ENCODE assay signal across 8 mouse cellular contexts in the genomic region with DNA sequence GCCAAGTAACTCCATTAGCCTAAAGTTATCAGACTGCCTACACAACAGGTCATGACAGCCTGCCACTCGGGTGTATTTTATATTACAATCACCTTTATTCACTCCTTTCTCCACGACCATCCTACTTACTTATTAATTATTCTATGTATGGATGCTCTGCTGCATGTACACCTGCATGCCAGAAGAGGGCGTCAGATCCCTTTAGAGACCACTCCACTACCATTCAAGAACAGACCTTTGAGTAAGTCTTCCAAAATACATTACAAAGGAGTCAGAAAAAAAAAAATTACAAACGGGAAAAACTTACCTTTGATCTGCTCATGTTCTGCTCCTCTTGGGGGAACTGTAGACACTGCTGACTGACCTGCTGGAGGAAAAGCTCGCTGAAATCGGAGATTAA. TPM values are rescaled to one million over a fixed set of nuclear protein-coding genes. Genes with fewer than 3 reads are reported as not detected.
A peak's percentile ranks its signal among the peaks of the same experiment; 100 is the strongest.
DNase-seq lines count a peak whose midpoint lies in the region; ATAC-seq and TF ChIP-seq lines count a peak whose summit lies in the region.

No protein-coding gene starts in this region.

- dilution Hi-C loops in CH12.LX (cut with MboI; ENCODE audit: extremely low pct_ligation_motif_present, extremely low pct_unique_long_range_greater_than_20kb, low sequenced_read_pairs) = no loop called here

- no peak for TF ChIP-seq EP300 in CH12.LX (IDR thresholded peaks at IDR 0.05; ENCODE audit: low read length)

- in situ Hi-C loops in CH12.LX (cut with MboI; ENCODE audit: low pct_ligation_motif_present, low pct_unique_long_range_greater_than_20kb, low sequenced_read_pairs) = no loop called here

- no peaks in the 10 kb centered on the region for H3K27me3 ChIP-seq in heart, embryonic 12.5 days (replicated peaks)
- H3K27me3 ChIP-seq in CH12.LX (replicated peaks) = peaks cover 5% of the 10 kb centered on the region
- no peaks in the 10 kb centered on the region for H3K27me3 ChIP-seq in kidney, postnatal 0 days (ENCODE audit: insufficient read depth, low read length)
- no peaks in the 10 kb centered on the region for H3K27me3 ChIP-seq in neural tube, embryonic 13.5 days

- H3K9ac ChIP-seq in heart, embryonic 12.5 days = no peak overlapping the region
- no peak overlapping the region for H3K9ac ChIP-seq in CH12.LX (ENCODE audit: insufficient read depth, low read depth)
- H3K9ac ChIP-seq in kidney, postnatal 0 days (ENCODE audit: low read depth, low read length) = no peak overlapping the region
- H3K9ac ChIP-seq in neural tube, embryonic 13.5 days = peak overlapping the region; percentile 91; the same call in 1 of the 2 replicates

- peaks cover 50% of the 10 kb centered on the region for H3K36me3 ChIP-seq in heart, embryonic 12.5 days
- peaks cover 36 to 47% of the 10 kb centered on the region in 2 experiments for H3K36me3 ChIP-seq in CH12.LX (replicated peaks in 1 of 2; ENCODE audit: control insufficient read depth in 1 of 2, insufficient read depth in 1 of 2, low read length in 1 of 2)
- H3K36me3 ChIP-seq in kidney, postnatal 0 days (ENCODE audit: insufficient read depth, low read length) = peaks cover 33% of the 10 kb centered on the region
- H3K36me3 ChIP-seq in neural tube, embryonic 13.5 days = peaks cover 48% of the 10 kb centered on the region

- H3K4me1 ChIP-seq in heart, embryonic 12.5 days (replicated peaks) = peaks cover 17% of the 10 kb centered on the region
- H3K4me1 ChIP-seq in CH12.LX (ENCODE audit: control insufficient read depth in 1 of 2, insufficient read depth in 2 of 2) = peaks cover 0 to 12% of the 10 kb centered on the region in 2 experiments; a peak in 2 of 4 replicates
- H3K4me1 ChIP-seq in kidney, postnatal 0 days (replicated peaks; ENCODE audit: insufficient read depth, low read length) = no peaks in the 10 kb centered on the region
- peaks cover 16% of the 10 kb centered on the region for H3K4me1 ChIP-seq in neural tube, embryonic 13.5 days (replicated peaks)

- DNase-seq in heart, adult 11 months = no peak
- DNase-seq in CH12.LX (ENCODE audit: extremely low read depth) = peak; percentile 49
- DNase-seq in embryo, embryonic 10.5 days (ENCODE audit: low spot score) = peak; percentile 59
- DNase-seq in kidney, postnatal 0 days (ENCODE audit: low spot score) = peak; percentile 67
- no peak for DNase-seq in gastrocnemius, postnatal 14 days

- no peaks in the 10 kb centered on the region; the same call in 1 of the 2 replicates for H3K79me2 ChIP-seq in CH12.LX (replicated peaks; ENCODE audit: control insufficient read depth, extremely low read depth, insufficient read depth, poor library complexity, severe bottlenecking)

- H3K27ac ChIP-seq in heart, embryonic 12.5 days (ENCODE audit: poor library complexity, severe bottlenecking) = no peak overlapping the region
- no peak overlapping the region for H3K27ac ChIP-seq in CH12.LX (ENCODE audit: insufficient read depth, low read depth)
- H3K27ac ChIP-seq in kidney, postnatal 0 days = no peak overlapping the region
- no peak overlapping the region for H3K27ac ChIP-seq in neural tube, embryonic 13.5 days (replicated peaks)

- H3K4me3 ChIP-seq in heart, embryonic 12.5 days = 0 out of 2 replicates have a peak overlapping the region, but pooled peaks have one; percentile 84
- no peak overlapping the region for H3K4me3 ChIP-seq in CH12.LX (replicated peaks in 1 of 3; ENCODE audit: low read depth in 2 of 3, low read length in 2 of 3, poor library complexity in 1 of 3)
- H3K4me3 ChIP-seq in kidney, postnatal 0 days (replicated peaks; ENCODE audit: low read depth, low read length) = no peak overlapping the region
- H3K4me3 ChIP-seq in neural tube, embryonic 13.5 days = peak overlapping the region; percentile 66; the same call in 1 of the 2 replicates

- intact Hi-C loops in gastrocnemius, postnatal 14 days (cut with DNase I; ENCODE audit: low total_unique reads) = no loop called here

- peaks cover 12% of the 10 kb centered on the region for H3K9me3 ChIP-seq in heart, embryonic 12.5 days (replicated peaks)
- H3K9me3 ChIP-seq in CH12.LX (replicated peaks; ENCODE audit: low read length) = peaks cover 11% of the 10 kb centered on the region
- no peaks in the 10 kb centered on the region for H3K9me3 ChIP-seq in kidney, postnatal 0 days (replicated peaks; ENCODE audit: low read length)
- H3K9me3 ChIP-seq in neural tube, embryonic 13.5 days = 0 out of 2 replicates have a peak, but pooled peaks cover 4% of the 10 kb centered on the region

- 31% methylated on average over 6 of the region's 6 CpGs for WGBS in heart, embryonic 12.5 days
- WGBS in kidney, postnatal 0 days = 30% methylated on average over 6 of the region's 6 CpGs
- WGBS in neural tube, embryonic 13.5 days = 43% methylated on average over 6 of the region's 6 CpGs

- TF ChIP-seq CTCF in CH12.LX (conservative IDR thresholded peaks at IDR 0.05 in 1 of 2, IDR thresholded peaks at IDR 0.05 in 1 of 2; ENCODE audit: low read depth in 2 of 2, low read length in 2 of 2) = peak; percentile 46 to 72
- peak; percentile 79 for TF ChIP-seq CTCF in kidney, postnatal 0 days (IDR thresholded peaks at IDR 0.05; ENCODE audit: low read depth)

- peak; percentile 62 for TF ChIP-seq RAD21 in CH12.LX (IDR thresholded peaks at IDR 0.05; ENCODE audit: low read depth, low read length)

- peak overlapping the region; percentile 91 for H3K4me2 ChIP-seq in heart, embryonic 12.5 days
- peak overlapping the region; percentile 90 for H3K4me2 ChIP-seq in CH12.LX (ENCODE audit: insufficient read depth, low read depth, poor library complexity, severe bottlenecking)
- peak overlapping the region; percentile 81 for H3K4me2 ChIP-seq in kidney, postnatal 0 days (ENCODE audit: low read length)
- peak overlapping the region; percentile 81 for H3K4me2 ChIP-seq in neural tube, embryonic 13.5 days

- TF ChIP-seq POLR2A in CH12.LX (IDR thresholded peaks at IDR 0.05; ENCODE audit: low read depth, low read length) = no peak

- ATAC-seq in heart, embryonic 12.5 days (ENCODE audit: insufficient number of reproducible peaks, low FRiP score) = no peak
- ATAC-seq in kidney, postnatal 0 days (replicated peaks; ENCODE audit: low FRiP score, low read depth) = no peak
- no peak for ATAC-seq in neural tube, embryonic 13.5 days (ENCODE audit: low read depth)
- no peak for ATAC-seq in frontal cortex, adult (ENCODE audit: low TSS enrichment)

TF ChIP-seq in CH12.LX, 34 proteins besides CTCF, POLR2A, EP300 and RAD21 (continues in another document):
- TF ChIP-seq JUN (IDR thresholded peaks at IDR 0.05; ENCODE audit: insufficient read depth, low read depth, low read length) (no peak), CHD1 (IDR thresholded peaks at IDR 0.05; ENCODE audit: low read depth, low read length) (no peak), RCOR1 (conservative IDR thresholded peaks at IDR 0.05; ENCODE audit: low read depth, low read length) (no peak), NRF1 (IDR thresholded peaks at IDR 0.05; ENCODE audit: low read depth, low read length) (no peak), ELF1 (IDR thresholded peaks at IDR 0.05; ENCODE audit: low read depth, low read length) (0 out of 2 replicates have a peak, but pooled peaks have one; percentile 28), NELFE (IDR thresholded peaks at IDR 0.05; ENCODE audit: low read depth, low read length) (no peak; the same call in 1 of the 2 replicates), ZMIZ1 (IDR thresholded peaks at IDR 0.05; ENCODE audit: low read depth, low read length) (no peak), MYC (IDR thresholded peaks at IDR 0.05; ENCODE audit: low read depth, low read length) (no peak)

RNA-seq across cellular contexts. Expression of a gene that starts 1.4 kb away (rescaled TPM):
- 8.8 and 9.0 TPM in 2 replicates for polyA plus RNA-seq in heart, embryonic 12.5 days (2016; fragmentation: Nextera tagmentation; extraction: Ambion mirVana)
- total RNA-seq in CH12.LX (2012; rRNA removed) = 3.8 and 4.3 TPM in 2 replicates
- total RNA-seq in CH12.LX (2014; rRNA removed) = 4.9 and 5.1 TPM in 2 replicates
- 6.1 and 6.9 TPM in 2 replicates for polyA plus RNA-seq in CH12.LX (2012; ENCODE audit: insufficient read length, low read depth)
- 6.6 and 7.8 TPM in 2 replicates for polyA plus RNA-seq in kidney, postnatal 0 days (2015; fragmentation: Nextera tagmentation; extraction: Ambion mirVana)
- polyA plus RNA-seq in neural tube, embryonic 13.5 days (2015; fragmentation: Nextera tagmentation; extraction: Ambion mirVana) = 14.6 TPM in 2 replicates
- total RNA-seq in gastrocnemius, postnatal 14 days (2021) = 1 to 10 TPM; 4.3 to 4.5 TPM

RNA-seq across cellular contexts. Expression of a gene that starts 1.6 kb away (rescaled TPM):
- not detected in 2 replicates for polyA plus RNA-seq in heart, embryonic 12.5 days (2016; fragmentation: Nextera tagmentation; extraction: Ambion mirVana)
- not detected in 2 replicates for total RNA-seq in CH12.LX (2012; rRNA removed)
- total RNA-seq in CH12.LX (2014; rRNA removed) = not detected in 2 replicates
- polyA plus RNA-seq in CH12.LX (2012; ENCODE audit: insufficient read length, low read depth) = not detected in 2 replicates
- polyA plus RNA-seq in kidney, postnatal 0 days (2015; fragmentation: Nextera tagmentation; extraction: Ambion mirVana) = not detected in 2 replicates
- not detected in 2 replicates for polyA plus RNA-seq in neural tube, embryonic 13.5 days (2015; fragmentation: Nextera tagmentation; extraction: Ambion mirVana)
- not detected for total RNA-seq in gastrocnemius, postnatal 14 days (2021)

RNA-seq across cellular contexts. Expression of a gene that starts 31.8 kb away (rescaled TPM):
- not detected in 2 replicates for polyA plus RNA-seq in heart, embryonic 12.5 days (2016; fragmentation: Nextera tagmentation; extraction: Ambion mirVana)
- not detected in 2 replicates for total RNA-seq in CH12.LX (2012; rRNA removed)
- total RNA-seq in CH12.LX (2014; rRNA removed) = not detected in 2 replicates
- polyA plus RNA-seq in CH12.LX (2012; ENCODE audit: insufficient read length, low read depth) = not detected in 2 replicates
- polyA plus RNA-seq in kidney, postnatal 0 days (2015; fragmentation: Nextera tagmentation; extraction: Ambion mirVana) = not detected in 2 replicates
- 0.04 TPM in 1 of 2 replicates, not detected in the other for polyA plus RNA-seq in neural tube, embryonic 13.5 days (2015; fragmentation: Nextera tagmentation; extraction: Ambion mirVana)
- not detected for total RNA-seq in gastrocnemius, postnatal 14 days (2021)

RNA-seq across cellular contexts. Expression of a gene that starts 47.5 kb away (rescaled TPM):
- not detected in 2 replicates for polyA plus RNA-seq in heart, embryonic 12.5 days (2016; fragmentation: Nextera tagmentation; extraction: Ambion mirVana)
- total RNA-seq in CH12.LX (2012; rRNA removed) (not detected in 2 replicates), CH12.LX (2014; rRNA removed) (not detected in 2 replicates)
- polyA plus RNA-seq in CH12.LX (2012; ENCODE audit: insufficient read length, low read depth) = not detected in 2 replicates
- polyA plus RNA-seq in kidney, postnatal 0 days (2015; fragmentation: Nextera tagmentation; extraction: Ambion mirVana) = not detected in 2 replicates
- not detected in 2 replicates for polyA plus RNA-seq in neural tube, embryonic 13.5 days (2015; fragmentation: Nextera tagmentation; extraction: Ambion mirVana)
- total RNA-seq in gastrocnemius, postnatal 14 days (2021) = not detected

RNA-seq across cellular contexts. Expression of a gene that starts 55.8 kb away (rescaled TPM):
- polyA plus RNA-seq in heart, embryonic 12.5 days (2016; fragmentation: Nextera tagmentation; extraction: Ambion mirVana) = 10.3 and 11.3 TPM in 2 replicates
- total RNA-seq in CH12.LX (2012; rRNA removed) (12.4 and 12.8 TPM in 2 replicates), CH12.LX (2014; rRNA removed) (15.9 and 18.8 TPM in 2 replicates)
- 11.2 and 13.1 TPM in 2 replicates for polyA plus RNA-seq in CH12.LX (2012; ENCODE audit: insufficient read length, low read depth)
- polyA plus RNA-seq in kidney, postnatal 0 days (2015; fragmentation: Nextera tagmentation; extraction: Ambion mirVana) = 9.9 TPM in 2 replicates
- 22.0 and 23.6 TPM in 2 replicates for polyA plus RNA-seq in neural tube, embryonic 13.5 days (2015; fragmentation: Nextera tagmentation; extraction: Ambion mirVana)
- total RNA-seq in gastrocnemius, postnatal 14 days (2021) = 1 to 10 TPM; 7.0 to 8.6 TPM

Comparison
In these comparisons a context has a peak if more than half of its experiments do, and no peak if none do; other contexts are left out.
1. H3K4me3 ChIP-seq: peak in heart, embryonic 12.5 days (single experiment) and neural tube, embryonic 13.5 days (single experiment); none in CH12.LX (0 of 3) and kidney, postnatal 0 days (single experiment).
2. DNase-seq: peak in CH12.LX (single experiment), embryo, embryonic 10.5 days (single experiment) and kidney, postnatal 0 days (single experiment); none in heart, adult 11 months (single experiment) and gastrocnemius, postnatal 14 days (single experiment).
3. Peak in every context shown above with its lines, with median percentiles within 50 percentile points of each other: H3K4me2 ChIP-seq.